Mouse (Mus musculus): ENCODE measurements around the gene Hspa8. TPM values are rescaled to one million over a fixed set of nuclear protein-coding genes. Genes with fewer than 3 reads are reported as not detected.

Gene Hspa8
- total RNA-seq, 2 experiments from 2014 or later: 1,048 to 1,357 TPM

Other genes with a start within 250 kb of the Hspa8 start
- not detected for gene Gm21915, start 130.4 kb upstream of the Hspa8 start, total RNA-seq (2021)
- gene Clmp, start 115.0 kb upstream of the Hspa8 start, total RNA-seq (2021): 1 to 10 TPM; 4.2 to 6.0 TPM
- not detected for gene Bsx, start 73.1 kb downstream of the Hspa8 start, total RNA-seq (2021)
- not detected for gene Jhy, start 163.1 kb downstream of the Hspa8 start, total RNA-seq (2021)
- gene Crtam, start 203.6 kb downstream of the Hspa8 start, total RNA-seq (2021): under 1 TPM; 0.12 to 0.14 TPM